Mouse (Mus musculus): ENCODE results near the gene Sfr1. TPM values are rescaled to one million over a fixed set of nuclear protein-coding genes. Genes with fewer than 3 reads are reported as not detected.

The Sfr1 gene
- polyA plus RNA-seq (2014; fragmentation: Illumina TruSeq; extraction: RNeasy Lipid Tissue Mini Kit (QIAGEN cat#74804); ENCODE audit: low read depth, low replicate concordance): 60.6 TPM

GRCm38 (mm10) chr19:47731071-47731881 lies at the start of gene Sfr1:
Sfr1 (plus strand) TSS chr19:47731682.

GRCm38 (mm10) chr19:47691994-47692393 lies 39.5 kb upstream of the Sfr1 start, which contains the start of gene Col17a1:
Col17a1 (minus strand) TSS chr19:47692094.

Other genes starting within 250 kb of the Sfr1 start
- 11.5 TPM for gene Stn1, start 194.2 kb upstream of the Sfr1 start, polyA plus RNA-seq (2014; fragmentation: Illumina TruSeq; extraction: RNeasy Lipid Tissue Mini Kit (QIAGEN cat#74804); ENCODE audit: low read depth, low replicate concordance)
- 25.9 TPM for gene Slk, start 152.0 kb upstream of the Sfr1 start, polyA plus RNA-seq (2014; fragmentation: Illumina TruSeq; extraction: RNeasy Lipid Tissue Mini Kit (QIAGEN cat#74804); ENCODE audit: low read depth, low replicate concordance)
- 5.8 TPM for gene Col17a1, start 39.6 kb upstream of the Sfr1 start, polyA plus RNA-seq (2014; fragmentation: Illumina TruSeq; extraction: RNeasy Lipid Tissue Mini Kit (QIAGEN cat#74804); ENCODE audit: low read depth, low replicate concordance)
- gene Gsto1, start 123.3 kb downstream of the Sfr1 start, polyA plus RNA-seq (2014; fragmentation: Illumina TruSeq; extraction: RNeasy Lipid Tissue Mini Kit (QIAGEN cat#74804); ENCODE audit: low read depth, low replicate concordance): 39.4 TPM
- 7.2 TPM for gene Gsto2, start 133.9 kb downstream of the Sfr1 start, polyA plus RNA-seq (2014; fragmentation: Illumina TruSeq; extraction: RNeasy Lipid Tissue Mini Kit (QIAGEN cat#74804); ENCODE audit: low read depth, low replicate concordance)
- 6.1 TPM for gene Cfap43, start 187.6 kb downstream of the Sfr1 start, polyA plus RNA-seq (2014; fragmentation: Illumina TruSeq; extraction: RNeasy Lipid Tissue Mini Kit (QIAGEN cat#74804); ENCODE audit: low read depth, low replicate concordance)
- gene Itprip, start 187.6 kb downstream of the Sfr1 start, polyA plus RNA-seq (2014; fragmentation: Illumina TruSeq; extraction: RNeasy Lipid Tissue Mini Kit (QIAGEN cat#74804); ENCODE audit: low read depth, low replicate concordance): 3.5 TPM
- gene Cfap58, start 206.0 kb downstream of the Sfr1 start, polyA plus RNA-seq (2014; fragmentation: Illumina TruSeq; extraction: RNeasy Lipid Tissue Mini Kit (QIAGEN cat#74804); ENCODE audit: low read depth, low replicate concordance): 3.3 TPM

Data from adipose tissue, adult 10 weeks (tissue).